Mouse (Mus musculus) bone marrow macrophage, adult 2 months (primary cell): ENCODE results near the gene Sdk2.

ENCODE experiments used
- CTCF ChIP-seq: IDR thresholded peaks from 2 replicates; pipeline ENCODE4 v1.5.1; 2012; ENCODE audit warnings: low read depth, mild to moderate bottlenecking, low read length, moderate library complexity
- POLR2A ChIP-seq: IDR thresholded peaks from 2 replicates; pipeline ENCODE4 v1.6.1; 2012; ENCODE audit warnings: mild to moderate bottlenecking, low read depth, low read length, borderline replicate concordance

DNA sequence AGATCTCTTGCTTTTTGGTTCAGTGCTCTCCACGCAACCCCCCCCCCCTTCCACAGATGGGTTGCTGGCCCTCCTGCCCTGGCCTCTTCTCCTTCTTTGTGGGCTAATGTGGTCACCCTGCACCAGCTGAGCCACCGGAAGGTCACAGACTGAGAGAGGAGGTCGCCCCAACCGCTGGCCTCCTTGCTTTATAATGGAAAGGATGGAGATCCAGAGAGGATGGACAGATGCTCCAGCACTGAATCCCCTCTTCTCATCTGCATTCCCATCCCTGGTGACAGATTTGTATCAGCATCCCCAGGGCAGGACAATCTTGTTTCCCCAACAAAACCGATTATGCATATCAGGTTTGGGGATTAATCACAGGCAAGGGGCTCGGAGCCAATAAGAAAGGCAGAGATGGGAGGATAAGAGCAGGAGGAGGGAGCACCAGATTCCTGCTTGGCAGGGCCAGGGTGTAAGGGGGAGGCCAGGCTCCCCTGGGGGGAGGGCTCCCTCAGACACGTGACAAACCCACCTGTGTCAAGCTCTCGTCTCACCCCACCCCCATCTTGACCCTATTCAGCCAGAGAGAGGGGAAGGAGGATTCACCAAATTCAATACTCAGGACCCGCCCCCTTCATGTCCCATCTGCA, 124.6 kb downstream of the Sdk2 start:
- TF ChIP-seq POLR2A (no peak), CTCF (no peak)
